Mouse (Mus musculus) limb, embryonic 15.5 days (tissue): Measurements from ENCODE around the gene Dcaf10. TPM values are rescaled to one million over a fixed set of nuclear protein-coding genes. Genes with fewer than 3 reads are reported as not detected.

Source experiments
- ATAC-seq: fragments of 200-750 bp; cut with Nextera tagmentation; 2 replicates; pipeline ENCODE4 v1.8.0; 2017; ENCODE audit warnings: low read depth, moderate TSS enrichment; ENCODE audit not compliant: insufficient number of reproducible peaks, low FRiP score, low TSS enrichment
- H3K27ac ChIP-seq: fragments of 300-500 bp; sonication (generic); 2 replicates; pipeline ENCODE4 v1.5.1; 2015; ENCODE audit warnings: moderate library complexity, mild to moderate bottlenecking, inconsistent platforms
- H3K27me3 ChIP-seq: fragments of 300-500 bp; sonication (generic); 2 replicates; pipeline ENCODE4 v1.6.1; 2015; ENCODE audit warnings: inconsistent platforms
- H3K36me3 ChIP-seq: fragments of 300-500 bp; sonication (generic); 2 replicates; pipeline ENCODE4 v1.6.1; 2015; ENCODE audit warnings: inconsistent platforms
- H3K4me1 ChIP-seq: fragments of 300-500 bp; sonication (generic); 2 replicates; pipeline ENCODE4 v1.6.1; 2015; ENCODE audit warnings: inconsistent platforms
- H3K4me2 ChIP-seq: fragments of 300-500 bp; sonication (generic); 2 replicates; pipeline ENCODE4 v1.6.1; 2015; ENCODE audit warnings: mild to moderate bottlenecking, inconsistent platforms
- H3K4me3 ChIP-seq: fragments of 300-500 bp; sonication (generic); 2 replicates; pipeline ENCODE4 v1.5.1; 2015; ENCODE audit warnings: mild to moderate bottlenecking, inconsistent platforms
- H3K9ac ChIP-seq: fragments of 300-500 bp; sonication (generic); 2 replicates; pipeline ENCODE4 v1.6.1; 2015; ENCODE audit warnings: inconsistent platforms
- H3K9me3 ChIP-seq: fragments of 300-500 bp; sonication (generic); 2 replicates; pipeline ENCODE4 v1.6.1; 2016; ENCODE audit warnings: inconsistent platforms
- WGBS: fragments of 180-500 bp; shearing (Covaris S2); methylation state at CpG from one replicate; pipeline ENCODE4 v1.1.7; 2015; 5-methylcytosine and 5-hydroxymethylcytosine counted together
- polyA plus RNA-seq: library from polyadenylated mRNA; unstranded; fragments of >200 nt; fragmentation: Nextera tagmentation; extraction: Ambion mirVana; gene quantifications from 2 replicates; pipeline ENCODE4 v1.2.1, GENCODE M21; 2015

The Dcaf10 gene
- polyA plus RNA-seq, 1 experiment from 2014 or later = 13.7 TPM

DNA sequence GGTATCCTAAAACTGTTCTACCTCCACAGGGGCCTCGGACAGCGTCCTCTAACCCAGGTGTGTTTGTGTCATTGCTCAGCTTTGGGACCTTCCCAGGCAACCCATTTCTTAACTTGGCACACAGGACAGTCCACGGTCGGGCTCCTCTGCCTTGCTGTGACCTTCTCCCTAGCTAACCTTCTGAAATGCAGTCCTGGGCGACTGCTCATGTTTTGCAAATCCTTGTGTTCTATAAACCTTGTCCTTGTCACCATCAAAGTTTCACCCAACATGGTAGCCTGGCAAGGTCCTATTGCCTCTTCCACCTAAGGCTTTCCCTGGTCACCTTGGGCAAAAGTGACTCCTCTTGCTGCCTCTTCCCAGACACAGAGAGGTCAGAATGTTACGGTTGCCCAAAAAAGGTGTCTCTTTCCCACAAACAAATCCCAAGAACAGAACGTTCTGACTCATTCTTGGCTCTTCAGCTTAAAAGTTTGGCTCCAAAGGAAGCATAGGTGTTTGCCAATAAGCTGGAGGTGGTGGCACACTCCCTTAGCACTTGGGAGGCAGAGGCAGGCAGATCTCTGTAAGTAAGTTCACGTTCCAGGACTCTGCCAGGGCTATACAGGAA lies 69.4 kb downstream of the Dcaf10 start:
- H3K27me3 ChIP-seq = no peaks in the 10 kb centered on the region
- no peak for ATAC-seq
- H3K9ac ChIP-seq = no peak overlapping the region
- no peak overlapping the region for H3K27ac ChIP-seq
- no peaks in the 10 kb centered on the region for H3K9me3 ChIP-seq
- no peak overlapping the region for H3K4me2 ChIP-seq
- H3K4me3 ChIP-seq = no peak overlapping the region
- peaks cover 19% of the 10 kb centered on the region for H3K4me1 ChIP-seq
- 87% methylated on average over 8 of the region's 8 CpGs for WGBS
- no peaks in the 10 kb centered on the region for H3K36me3 ChIP-seq

DNA sequence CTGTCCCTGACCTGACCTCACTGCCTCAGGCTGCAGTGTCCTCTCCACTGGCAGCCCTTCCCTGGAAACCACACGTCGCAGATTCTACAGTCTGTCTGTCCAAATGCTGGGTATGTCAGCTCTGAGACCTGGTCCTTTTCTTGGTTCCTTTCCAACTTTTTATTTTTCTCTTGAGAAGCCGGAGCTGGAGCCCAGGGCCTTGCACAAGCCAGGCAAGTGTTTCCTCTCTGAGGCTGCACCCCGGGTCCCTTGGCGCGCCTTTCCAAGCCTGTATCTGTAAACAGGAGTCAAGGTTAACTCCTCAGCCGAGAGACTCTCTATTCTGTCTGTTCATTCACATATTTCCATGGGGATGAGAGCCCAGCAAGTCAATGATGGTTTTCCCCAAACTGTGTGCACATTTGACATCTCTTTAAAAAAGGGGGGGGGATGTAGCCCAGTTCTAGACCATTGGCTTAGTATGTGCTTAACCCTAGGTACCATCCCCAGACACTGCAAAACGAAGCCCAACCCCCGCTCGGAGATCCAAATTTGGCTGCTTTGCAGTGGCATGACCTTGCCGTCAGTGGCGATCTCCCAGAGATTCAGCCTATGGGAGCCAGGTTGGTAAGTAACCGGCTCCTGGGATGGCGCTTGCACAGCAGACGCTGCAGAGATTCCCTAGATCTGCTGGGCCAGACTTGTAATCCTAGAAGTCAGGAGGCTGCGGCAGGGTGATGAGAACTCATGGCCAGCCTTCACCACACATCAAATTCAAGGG lies 70.7 kb downstream of the Dcaf10 start:
- Histone ChIP-seq H3K4me2 (no peak overlapping the region), H3K36me3 (no peaks in the 10 kb centered on the region), H3K9ac (no peak overlapping the region), H3K4me3 (no peak overlapping the region), H3K4me1 (peaks cover 7% of the 10 kb centered on the region), H3K27me3 (no peaks in the 10 kb centered on the region), H3K9me3 (no peaks in the 10 kb centered on the region), H3K27ac (no peak overlapping the region)
- no peak for ATAC-seq
- WGBS = 72% methylated on average over 16 of the region's 16 CpGs

DNA sequence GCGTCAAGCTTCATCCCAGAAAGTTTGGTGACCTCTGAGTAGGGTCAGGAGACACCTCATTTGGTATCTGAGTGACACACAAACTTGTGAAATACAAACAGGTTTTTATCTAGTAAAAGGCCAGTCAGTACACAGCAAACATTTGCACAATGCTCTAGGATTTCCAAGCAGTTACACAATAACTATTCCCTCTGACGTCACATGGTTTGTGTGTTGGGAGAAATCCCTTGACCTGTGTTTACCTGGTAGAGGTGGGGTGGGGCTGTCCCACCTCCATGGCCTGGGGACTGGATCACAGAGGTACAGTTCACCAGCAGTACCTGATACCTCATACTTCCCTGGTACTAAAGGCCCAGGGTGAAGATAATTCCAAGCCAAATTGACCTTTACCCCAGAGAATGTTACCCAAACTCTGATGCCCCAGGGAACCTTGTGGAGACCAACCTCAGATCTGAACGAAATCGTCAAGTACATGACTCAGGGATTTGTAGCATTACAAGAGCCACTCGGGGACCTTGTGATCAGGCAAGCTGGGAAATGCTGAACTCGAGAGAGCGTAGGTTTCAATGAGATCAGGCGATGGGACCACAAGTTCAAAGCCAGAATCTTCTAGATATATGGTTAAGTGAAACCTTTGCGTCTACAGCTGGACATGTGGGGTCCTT lies 71.9 kb downstream of the Dcaf10 start:
- no peaks in the 10 kb centered on the region for H3K36me3 ChIP-seq
- H3K27ac ChIP-seq = no peak overlapping the region
- peaks cover 12% of the 10 kb centered on the region for H3K4me1 ChIP-seq
- WGBS = 78% methylated on average over 9 of the region's 9 CpGs
- H3K9me3 ChIP-seq = no peaks in the 10 kb centered on the region
- no peak overlapping the region for H3K4me3 ChIP-seq
- no peak for ATAC-seq
- no peak overlapping the region for H3K4me2 ChIP-seq
- H3K27me3 ChIP-seq = no peaks in the 10 kb centered on the region
- H3K9ac ChIP-seq = no peak overlapping the region

DNA sequence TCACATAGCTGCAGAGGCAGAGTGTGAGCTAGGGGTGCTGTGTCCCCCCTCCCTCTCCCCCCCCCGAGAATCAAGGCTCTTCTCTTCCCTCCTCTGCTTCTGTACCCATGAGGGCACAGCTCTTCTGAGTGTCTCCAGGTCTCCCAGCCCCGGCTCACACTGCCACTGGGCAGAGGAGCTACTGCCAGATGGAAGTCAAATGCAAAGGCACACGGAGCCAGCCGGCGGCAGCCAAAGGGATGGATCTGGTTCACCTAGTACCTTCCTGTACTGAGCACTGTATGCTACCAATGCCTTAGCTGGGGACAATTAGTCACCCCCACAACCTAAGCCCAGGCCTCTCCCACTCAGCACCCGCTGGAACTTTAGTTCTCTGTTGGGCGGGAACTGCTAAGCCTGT lies 74.4 kb downstream of the Dcaf10 start:
- no peak for ATAC-seq
- Histone ChIP-seq H3K9ac (no peak overlapping the region), H3K4me3 (no peak overlapping the region), H3K9me3 (no peaks in the 10 kb centered on the region), H3K27me3 (no peaks in the 10 kb centered on the region), H3K4me2 (no peak overlapping the region), H3K36me3 (no peaks in the 10 kb centered on the region), H3K27ac (no peak overlapping the region), H3K4me1 (peaks cover 9% of the 10 kb centered on the region)
- 65% methylated on average over 7 of the region's 7 CpGs for WGBS

DNA sequence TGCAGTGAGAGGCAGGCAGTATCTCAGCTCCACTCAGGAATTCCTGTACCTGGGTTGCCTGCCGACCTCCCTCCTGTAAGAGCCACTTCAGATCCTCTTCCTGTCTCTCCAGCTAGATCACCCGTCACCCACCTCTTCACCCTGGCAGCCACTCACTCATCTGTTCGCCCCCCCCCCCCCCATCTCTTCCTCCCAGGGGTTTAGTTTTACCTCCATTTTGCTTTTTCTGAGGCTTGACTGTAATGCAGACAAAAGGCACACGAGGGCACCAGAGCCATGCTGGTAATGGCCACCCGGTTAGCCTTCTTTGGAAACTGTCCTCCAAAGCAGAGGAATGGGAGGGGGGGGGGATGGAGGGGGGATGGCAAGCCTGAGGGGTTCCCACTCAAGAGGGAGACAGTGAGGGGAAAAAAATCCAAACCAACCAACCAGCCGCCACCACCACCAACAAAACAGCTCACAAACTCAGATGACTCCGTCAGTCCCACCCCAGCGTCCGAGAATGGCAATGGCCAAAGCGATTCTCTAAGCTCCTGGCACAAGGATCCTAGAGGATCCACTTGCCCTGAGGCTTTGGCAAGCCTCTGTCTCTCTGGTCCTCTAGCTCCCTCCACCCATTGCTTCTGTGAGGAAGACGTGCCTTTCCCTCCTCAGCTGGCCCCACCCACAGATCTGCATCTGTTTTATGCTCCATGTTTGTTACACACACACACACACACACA lies 76.5 kb downstream of the Dcaf10 start:
- WGBS = 26% methylated on average over 10 of the region's 11 CpGs
- H3K36me3 ChIP-seq = no peaks in the 10 kb centered on the region
- no peaks in the 10 kb centered on the region for H3K9me3 ChIP-seq
- no peak overlapping the region for H3K9ac ChIP-seq
- no peak for ATAC-seq
- H3K4me3 ChIP-seq = no peak overlapping the region
- H3K4me1 ChIP-seq = peaks cover 14% of the 10 kb centered on the region
- no peak overlapping the region for H3K27ac ChIP-seq
- peak overlapping the region; percentile 27; the same call in 1 of the 2 replicates for H3K4me2 ChIP-seq
- no peaks in the 10 kb centered on the region for H3K27me3 ChIP-seq

DNA sequence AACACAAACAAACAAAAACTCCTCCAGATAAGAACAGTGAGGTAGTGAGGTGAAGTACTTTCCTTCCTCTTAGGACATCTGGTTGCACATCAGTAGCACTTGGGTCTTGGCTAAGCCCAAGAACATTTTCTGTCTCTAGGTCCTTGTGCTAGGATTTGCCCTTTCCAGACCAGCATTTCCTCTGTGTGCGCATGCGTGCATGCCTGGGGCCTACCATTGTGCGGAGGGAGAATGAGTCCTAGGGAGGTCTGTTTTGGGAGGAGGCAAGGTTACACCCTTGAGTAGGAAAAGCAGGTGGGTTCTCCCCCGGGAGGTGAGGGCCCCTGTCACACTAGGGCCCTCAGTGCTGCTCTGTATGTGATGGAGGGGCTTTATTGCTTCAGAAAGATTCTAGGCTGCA lies 77.2 kb downstream of the Dcaf10 start:
- ATAC-seq = no peak
- no peak overlapping the region for H3K4me2 ChIP-seq
- no peak overlapping the region for H3K27ac ChIP-seq
- H3K27me3 ChIP-seq = no peaks in the 10 kb centered on the region
- no peaks in the 10 kb centered on the region for H3K36me3 ChIP-seq
- H3K4me3 ChIP-seq = no peak overlapping the region
- H3K9me3 ChIP-seq = no peaks in the 10 kb centered on the region
- peaks cover 18% of the 10 kb centered on the region for H3K4me1 ChIP-seq
- WGBS = 78% methylated on average over 4 of the region's 4 CpGs
- no peak overlapping the region for H3K9ac ChIP-seq

DNA sequence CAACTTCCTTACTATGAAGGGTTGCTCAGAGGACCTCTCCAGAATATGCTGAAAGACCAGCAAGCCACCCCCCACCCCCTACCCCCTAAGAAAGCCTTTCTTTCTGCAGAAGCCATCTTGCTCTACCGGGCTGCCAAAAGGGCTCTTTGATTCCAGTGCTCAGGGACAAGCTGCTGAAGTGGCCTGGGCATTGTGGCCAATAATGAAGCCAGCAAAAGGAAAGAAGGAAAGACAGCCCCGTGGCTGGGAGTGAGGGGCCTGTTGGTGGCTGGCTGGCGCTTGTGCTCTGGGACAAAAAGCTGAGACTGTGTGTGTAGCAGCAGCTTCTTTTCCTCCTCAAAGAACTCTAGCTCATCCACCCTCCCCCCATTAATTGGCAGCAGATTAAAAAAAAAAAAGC lies 78.8 kb downstream of the Dcaf10 start:
- H3K4me1 ChIP-seq = peaks cover 18% of the 10 kb centered on the region

DNA sequence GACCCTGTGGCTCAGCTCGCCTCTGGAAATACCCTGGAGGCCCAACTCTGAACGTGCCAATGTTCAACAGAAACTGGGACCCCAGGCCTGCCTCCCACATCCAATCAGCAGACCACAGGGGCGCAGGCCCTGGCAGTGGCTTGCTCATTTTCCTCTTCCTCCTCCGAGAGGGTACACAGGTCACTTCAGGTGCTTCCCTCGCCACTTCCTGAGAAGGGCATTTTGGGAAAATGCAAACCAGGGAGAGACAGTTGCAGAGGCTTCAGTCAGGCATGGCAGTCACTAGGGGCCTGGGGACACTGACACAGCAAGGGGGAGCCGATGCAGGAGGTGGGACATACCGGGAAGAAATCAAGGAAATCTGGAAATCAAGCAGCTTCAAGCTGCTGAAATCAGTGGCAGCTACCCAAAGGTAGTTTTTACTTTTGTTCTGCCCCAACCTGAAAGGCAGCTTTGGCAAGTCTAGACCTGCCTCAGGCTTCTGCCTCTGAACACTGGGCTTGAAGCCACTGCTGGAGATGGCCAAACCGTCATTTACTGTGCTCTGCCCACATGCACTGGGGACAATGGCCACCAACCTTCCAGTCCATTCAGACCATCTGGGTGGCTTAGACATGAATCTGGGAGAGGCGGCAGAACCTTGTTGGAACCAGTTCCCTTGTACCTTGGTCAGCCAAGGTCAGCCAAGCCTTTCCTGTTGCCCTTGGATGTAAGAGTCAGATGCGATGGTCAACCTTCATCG lies 79.8 kb downstream of the Dcaf10 start:
- Histone ChIP-seq H3K36me3 (no peaks in the 10 kb centered on the region), H3K27me3 (no peaks in the 10 kb centered on the region), H3K27ac (peak overlapping the region; percentile 54; the same call in 1 of the 2 replicates), H3K4me1 (peaks cover 18% of the 10 kb centered on the region), H3K9me3 (no peaks in the 10 kb centered on the region), H3K4me3 (no peak overlapping the region), H3K4me2 (no peak overlapping the region), H3K9ac (no peak overlapping the region)
- 67% methylated on average over 11 of the region's 11 CpGs for WGBS
- no peak for ATAC-seq

More for the DNA sequence above, 78.8 kb downstream of the Dcaf10 start:
- H3K4me2 ChIP-seq = no peak overlapping the region
- H3K36me3 ChIP-seq = no peaks in the 10 kb centered on the region
- no peak overlapping the region for H3K4me3 ChIP-seq
- no peak for ATAC-seq
- H3K9me3 ChIP-seq = no peaks in the 10 kb centered on the region
- H3K27ac ChIP-seq = no peak overlapping the region
- H3K27me3 ChIP-seq = no peaks in the 10 kb centered on the region
- no peak overlapping the region for H3K9ac ChIP-seq
- WGBS = 63% methylated on average over 3 of the region's 3 CpGs

DNA sequence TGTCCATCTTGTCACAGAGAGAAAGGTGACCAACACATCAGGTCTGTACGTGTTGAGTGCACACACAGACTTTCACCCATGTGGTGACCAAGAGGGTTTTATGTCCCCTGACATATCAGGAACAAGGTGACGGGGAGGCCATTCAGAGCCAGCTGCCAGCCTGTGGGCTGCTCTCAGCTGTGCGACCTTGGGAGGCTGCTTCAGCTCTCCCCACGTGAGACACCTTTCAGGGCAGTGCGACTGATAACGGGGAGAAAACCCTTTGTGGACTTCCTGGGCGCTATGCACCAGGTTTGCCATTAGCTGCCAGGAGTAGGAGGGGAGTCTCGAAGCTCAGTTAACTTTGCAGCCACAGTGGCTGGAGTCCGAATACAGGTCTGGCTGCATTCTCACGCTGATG lies 80.7 kb downstream of the Dcaf10 start:
- Histone ChIP-seq H3K4me1 (peaks cover 18% of the 10 kb centered on the region), H3K36me3 (no peaks in the 10 kb centered on the region), H3K27ac (no peak overlapping the region), H3K4me3 (no peak overlapping the region), H3K4me2 (no peak overlapping the region), H3K9ac (no peak overlapping the region), H3K27me3 (no peaks in the 10 kb centered on the region), H3K9me3 (no peaks in the 10 kb centered on the region)
- WGBS = 90% methylated on average over 10 of the region's 10 CpGs
- no peak for ATAC-seq

DNA sequence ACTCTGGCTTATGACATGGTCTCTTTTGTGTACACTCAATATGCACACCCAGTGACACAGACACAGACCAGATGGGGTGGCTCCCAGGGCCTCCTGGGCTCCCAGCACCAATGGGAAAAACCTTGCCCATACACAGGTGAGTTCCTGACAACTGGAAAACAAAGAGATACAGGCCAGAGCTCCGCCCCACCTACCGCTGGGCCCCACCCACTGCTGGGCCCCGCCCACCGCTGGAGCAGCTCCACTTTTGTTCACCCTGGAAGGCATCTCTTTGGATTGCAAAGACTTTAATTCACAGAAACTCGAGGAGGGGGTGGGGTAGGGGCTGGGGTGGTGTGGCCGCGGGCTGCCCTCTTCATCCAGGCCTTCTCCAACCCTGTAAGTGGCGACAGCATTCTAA lies 81.5 kb downstream of the Dcaf10 start:
- H3K36me3 ChIP-seq = no peaks in the 10 kb centered on the region
- no peak overlapping the region for H3K4me2 ChIP-seq
- H3K9me3 ChIP-seq = no peaks in the 10 kb centered on the region
- WGBS = 35% methylated on average over 8 of the region's 8 CpGs
- H3K27ac ChIP-seq = no peak overlapping the region
- H3K4me1 ChIP-seq = peaks cover 14% of the 10 kb centered on the region
- no peaks in the 10 kb centered on the region for H3K27me3 ChIP-seq
- no peak for ATAC-seq
- H3K4me3 ChIP-seq = no peak overlapping the region
- H3K9ac ChIP-seq = no peak overlapping the region

DNA sequence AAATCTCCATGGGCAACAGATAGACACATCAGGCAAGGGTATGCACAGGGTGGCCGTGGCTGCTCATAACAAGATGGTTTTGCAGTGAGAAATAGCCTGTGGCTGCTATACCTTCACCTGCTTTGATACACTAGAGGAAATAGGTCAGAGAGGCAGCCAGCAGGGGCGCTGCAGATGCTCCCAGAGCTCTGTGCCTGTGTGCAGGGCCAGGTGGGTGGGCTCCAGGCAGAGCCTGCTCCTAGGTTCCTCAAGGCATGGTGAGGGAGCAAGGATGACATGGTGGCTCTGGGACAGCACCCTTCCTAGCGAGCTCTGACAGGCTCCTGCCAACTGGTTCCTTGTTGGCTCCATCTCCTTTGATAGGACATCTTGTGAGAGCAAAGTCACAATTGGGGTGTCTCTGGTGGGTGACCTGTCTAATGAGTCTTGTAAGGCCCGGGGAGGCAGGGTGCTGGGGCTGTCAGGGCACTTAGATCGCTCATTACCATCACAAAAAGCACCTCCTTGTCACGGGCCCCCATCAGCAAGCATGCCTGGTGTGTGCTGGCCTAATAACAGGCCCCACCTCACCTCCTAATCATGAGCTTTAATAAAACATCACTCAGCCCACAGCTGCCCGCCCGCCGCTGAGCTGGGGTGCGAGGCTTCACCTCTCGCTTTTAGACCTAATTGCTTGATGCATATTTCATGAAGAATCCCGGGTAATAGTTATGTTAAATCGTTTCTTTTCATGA lies 85.0 kb downstream of the Dcaf10 start:
- Histone ChIP-seq H3K4me1 (peaks cover 5% of the 10 kb centered on the region; the same call in 1 of the 2 replicates), H3K9ac (no peak overlapping the region), H3K4me2 (no peak overlapping the region), H3K9me3 (no peaks in the 10 kb centered on the region), H3K27ac (no peak overlapping the region), H3K27me3 (no peaks in the 10 kb centered on the region), H3K36me3 (no peaks in the 10 kb centered on the region), H3K4me3 (no peak overlapping the region)
- 49% methylated on average over 13 of the region's 13 CpGs for WGBS
- no peak for ATAC-seq
